Mouse (Mus musculus): ENCODE data around the gene Dysf. TPM values are rescaled to one million over a fixed set of nuclear protein-coding genes. Genes with fewer than 3 reads are reported as not detected.
A peak's percentile ranks its signal among the peaks of the same experiment; 100 is the strongest.

Gene Dysf
- polyA plus RNA-seq, 1 experiment from 2014 or later = 13.5 TPM

- Histone ChIP-seq H3K4me2 (no peak overlapping the region), H3K9ac (no peak overlapping the region), H3K9me3 (ENCODE audit: low read depth, low read length) (no peaks in the 10 kb centered on the region), H3K27me3 (ENCODE audit: insufficient read depth, low read length) (no peaks in the 10 kb centered on the region), H3K36me3 (ENCODE audit: insufficient read depth) (no peaks in the 10 kb centered on the region), H3K4me3 (ENCODE audit: low read depth, low read length) (no peak overlapping the region), H3K27ac (ENCODE audit: low read depth) (no peak overlapping the region), H3K4me1 (ENCODE audit: insufficient read depth) (no peaks in the 10 kb centered on the region)
- ATAC-seq (ENCODE audit: insufficient read depth) = no peak
- TF ChIP-seq CTCF (IDR thresholded peaks at IDR 0.05; ENCODE audit: low read depth) = peak; percentile 77
- peak; percentile 83 for DNase-seq
- WGBS = 15% methylated on average over 4 of the region's 4 CpGs
Observed at GRCm38 (mm10) chr6:84093473-84093872, 85.1 kb downstream of the Dysf start.

DNA sequence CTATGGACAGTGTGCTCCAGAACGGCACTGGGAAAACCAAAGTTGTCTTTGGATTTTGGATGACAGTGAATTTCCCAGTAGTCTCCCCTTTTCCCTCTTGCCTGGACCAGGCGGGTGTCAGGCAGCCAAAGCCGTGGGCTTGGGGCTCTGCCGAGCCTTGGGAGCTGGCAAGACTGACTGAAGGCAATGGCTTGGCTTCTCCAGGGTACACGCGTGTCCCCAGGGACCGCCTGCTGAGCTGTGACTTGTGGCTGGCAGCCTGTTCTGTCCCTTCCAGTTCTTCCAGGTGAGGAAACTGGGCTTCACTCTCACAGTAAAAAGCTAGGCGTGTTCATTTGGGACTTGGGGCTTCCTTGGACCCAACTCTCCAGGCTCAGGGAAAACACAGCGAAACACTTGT lies 86.1 kb downstream of the Dysf start:
- Histone ChIP-seq H3K27me3 (ENCODE audit: insufficient read depth, low read length) (no peaks in the 10 kb centered on the region), H3K36me3 (ENCODE audit: insufficient read depth) (no peaks in the 10 kb centered on the region), H3K27ac (ENCODE audit: low read depth) (no peak overlapping the region), H3K4me3 (ENCODE audit: low read depth, low read length) (no peak overlapping the region), H3K4me1 (ENCODE audit: insufficient read depth) (no peaks in the 10 kb centered on the region), H3K9me3 (ENCODE audit: low read depth, low read length) (no peaks in the 10 kb centered on the region), H3K9ac (no peak overlapping the region), H3K4me2 (no peak overlapping the region)
- ATAC-seq (ENCODE audit: insufficient read depth) = no peak
- TF ChIP-seq CTCF (IDR thresholded peaks at IDR 0.05; ENCODE audit: low read depth) = no peak
- 79% methylated on average over 9 of the region's 9 CpGs for WGBS
- DNase-seq = no peak

DNA sequence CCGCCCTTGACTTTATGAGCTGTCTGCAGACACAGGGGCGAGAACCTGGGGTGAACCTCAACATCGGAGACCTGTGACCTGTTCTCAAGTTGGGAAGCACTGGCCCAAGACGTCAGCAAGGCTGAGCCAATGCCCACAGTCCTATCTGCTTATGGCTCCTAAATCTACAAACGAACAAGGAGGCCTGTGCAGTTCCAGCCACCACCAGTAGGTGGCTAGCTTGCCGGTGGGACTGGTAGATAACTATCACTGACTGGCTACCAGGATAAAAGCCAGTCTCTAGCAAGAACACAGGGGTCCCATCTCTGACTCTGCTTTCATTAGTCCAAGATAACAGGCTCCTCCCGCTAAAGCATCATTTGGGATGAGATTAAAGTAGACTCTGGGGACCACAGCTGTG lies 86.6 kb downstream of the Dysf start:
- H3K27me3 ChIP-seq (ENCODE audit: insufficient read depth, low read length) = no peaks in the 10 kb centered on the region
- H3K27ac ChIP-seq (ENCODE audit: low read depth) = no peak overlapping the region
- ATAC-seq (ENCODE audit: insufficient read depth) (no peak), DNase-seq (peak; percentile 88)
- H3K9me3 ChIP-seq (ENCODE audit: low read depth, low read length) = no peaks in the 10 kb centered on the region
- 22% methylated on average over 7 of the region's 7 CpGs for WGBS
- H3K4me3 ChIP-seq (ENCODE audit: low read depth, low read length) = no peak overlapping the region
- H3K4me2 ChIP-seq = no peak overlapping the region
- peak; percentile 93 for TF ChIP-seq CTCF (IDR thresholded peaks at IDR 0.05; ENCODE audit: low read depth)
- no peak overlapping the region for H3K9ac ChIP-seq
- no peaks in the 10 kb centered on the region for H3K4me1 ChIP-seq (ENCODE audit: insufficient read depth)
- no peaks in the 10 kb centered on the region for H3K36me3 ChIP-seq (ENCODE audit: insufficient read depth)

GRCm38 (mm10) chr6:84095882-84096281 lies 87.5 kb downstream of the Dysf start:
- no peak overlapping the region for H3K27ac ChIP-seq (ENCODE audit: low read depth)
- WGBS = 14% methylated on average over 7 of the region's 7 CpGs
- no peaks in the 10 kb centered on the region for H3K36me3 ChIP-seq (ENCODE audit: insufficient read depth)
- no peak overlapping the region for H3K4me3 ChIP-seq (ENCODE audit: low read depth, low read length)
- no peaks in the 10 kb centered on the region for H3K9me3 ChIP-seq (ENCODE audit: low read depth, low read length)
- no peak overlapping the region for H3K4me2 ChIP-seq
- peak; percentile 94 for TF ChIP-seq CTCF (IDR thresholded peaks at IDR 0.05; ENCODE audit: low read depth)
- no peaks in the 10 kb centered on the region for H3K4me1 ChIP-seq (ENCODE audit: insufficient read depth)
- peak; percentile 96 for DNase-seq
- peak; percentile 47; the same call in 1 of the 2 replicates for ATAC-seq (ENCODE audit: insufficient read depth)
- peaks cover 9% of the 10 kb centered on the region; the same call in 1 of the 2 replicates for H3K27me3 ChIP-seq (ENCODE audit: insufficient read depth, low read length)
- no peak overlapping the region for H3K9ac ChIP-seq

DNA sequence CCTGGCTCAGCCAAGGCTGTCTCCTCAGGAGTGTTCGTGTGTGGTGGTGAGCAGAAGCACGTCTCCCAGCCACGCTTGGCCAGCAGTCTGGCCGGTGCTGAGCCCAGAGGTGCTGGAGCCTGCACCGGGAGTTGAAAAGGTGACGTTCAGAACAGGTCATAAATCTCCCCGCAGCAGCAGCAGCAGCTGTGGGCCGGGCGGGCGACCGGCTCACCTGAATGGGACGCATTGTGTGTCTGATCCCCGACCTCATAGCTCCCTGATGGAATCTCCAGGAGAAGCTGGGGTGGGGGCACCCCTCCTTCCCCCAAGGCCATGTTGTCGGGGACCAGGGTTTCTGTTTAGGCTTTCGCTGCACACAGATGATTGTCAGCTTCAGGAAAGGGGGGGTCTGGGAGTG lies 93.6 kb downstream of the Dysf start:
- no peak overlapping the region for H3K27ac ChIP-seq (ENCODE audit: low read depth)
- H3K27me3 ChIP-seq (ENCODE audit: insufficient read depth, low read length) = peaks cover 23% of the 10 kb centered on the region
- TF ChIP-seq CTCF (IDR thresholded peaks at IDR 0.05; ENCODE audit: low read depth) = no peak
- H3K4me3 ChIP-seq (ENCODE audit: low read depth, low read length) = no peak overlapping the region
- 27% methylated on average over 15 of the region's 15 CpGs for WGBS
- no peak for ATAC-seq (ENCODE audit: insufficient read depth)
- no peaks in the 10 kb centered on the region for H3K36me3 ChIP-seq (ENCODE audit: insufficient read depth)
- H3K9ac ChIP-seq = no peak overlapping the region
- no peaks in the 10 kb centered on the region for H3K9me3 ChIP-seq (ENCODE audit: low read depth, low read length)
- H3K4me1 ChIP-seq (ENCODE audit: insufficient read depth) = no peaks in the 10 kb centered on the region
- DNase-seq = no peak
- no peak overlapping the region for H3K4me2 ChIP-seq

DNA sequence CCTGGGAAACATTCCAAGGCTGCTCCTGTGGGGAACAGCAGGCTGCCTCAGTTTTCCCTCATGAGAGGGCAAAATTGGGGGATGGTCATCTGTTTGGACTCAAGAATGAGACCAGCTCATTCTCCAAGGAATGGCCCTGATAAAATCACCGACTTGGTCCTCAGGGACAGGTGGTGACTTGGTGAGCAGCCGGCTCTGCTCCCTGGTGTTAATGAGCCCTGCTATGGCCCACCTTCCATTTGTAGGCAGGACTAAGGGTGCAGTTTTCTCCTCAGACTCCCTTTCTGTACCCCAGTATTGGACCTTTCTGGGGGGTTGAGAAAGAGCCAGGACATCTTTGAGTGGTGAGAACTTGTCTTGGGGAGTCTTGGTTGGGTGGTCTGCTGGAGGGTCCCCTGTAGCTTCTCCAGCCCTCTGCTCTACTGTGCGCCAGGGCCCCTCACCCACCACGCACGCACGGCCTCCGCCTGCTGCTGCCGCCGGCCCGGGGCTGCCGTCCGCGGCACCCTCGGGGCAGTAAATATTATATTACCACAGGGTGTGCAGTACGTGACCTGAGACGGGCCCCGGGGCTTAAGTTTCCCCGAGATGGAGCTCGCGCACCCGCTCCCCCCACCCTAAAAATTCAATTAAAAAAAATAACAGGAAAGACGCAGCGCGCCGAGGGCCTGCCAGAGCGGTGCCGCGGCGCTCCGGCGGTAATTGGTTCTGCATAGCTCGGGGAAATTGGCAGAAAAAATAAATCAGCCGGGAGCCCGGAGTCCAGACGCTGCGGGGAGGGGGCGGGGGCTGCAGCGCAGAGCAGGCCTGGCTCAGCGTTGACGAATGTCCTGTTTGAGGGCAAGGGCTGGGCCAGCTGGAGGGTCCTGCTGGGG lies 97.0 kb downstream of the Dysf start:
- no peak for TF ChIP-seq CTCF (IDR thresholded peaks at IDR 0.05; ENCODE audit: low read depth)
- WGBS = 2% methylated on average over 40 of the region's 40 CpGs

DNA sequence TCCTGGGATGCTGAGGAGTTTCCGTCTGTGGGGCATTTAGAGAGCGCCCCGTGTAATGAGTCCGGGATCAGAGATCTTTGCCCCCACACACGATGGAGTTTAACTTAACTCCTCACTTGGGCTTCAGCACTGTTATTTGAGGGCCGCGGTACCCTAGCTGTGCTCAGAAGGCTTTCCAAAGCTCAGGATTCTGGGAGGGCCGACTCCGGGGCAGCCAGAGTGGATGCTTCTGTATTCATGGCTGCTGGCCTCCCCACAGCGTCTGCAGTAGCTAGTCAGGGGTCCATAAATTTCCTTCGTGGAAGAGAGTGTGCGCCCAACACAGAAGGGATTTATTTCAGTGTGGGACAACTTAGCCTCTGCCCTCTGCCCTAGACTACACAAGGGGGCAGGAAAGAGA lies 97.7 kb downstream of the Dysf start:
- H3K9ac ChIP-seq = 0 out of 2 replicates have a peak overlapping the region, but pooled peaks have one; percentile 39
- peak overlapping the region; percentile 83 for H3K4me2 ChIP-seq
- H3K36me3 ChIP-seq (ENCODE audit: insufficient read depth) = no peaks in the 10 kb centered on the region
- TF ChIP-seq CTCF (IDR thresholded peaks at IDR 0.05; ENCODE audit: low read depth) = no peak
- no peaks in the 10 kb centered on the region for H3K4me1 ChIP-seq (ENCODE audit: insufficient read depth)
- ATAC-seq (ENCODE audit: insufficient read depth) (no peak), DNase-seq (no peak)
- WGBS = 10% methylated on average over 12 of the region's 12 CpGs
- no peak overlapping the region for H3K27ac ChIP-seq (ENCODE audit: low read depth)
- H3K9me3 ChIP-seq (ENCODE audit: low read depth, low read length) = no peaks in the 10 kb centered on the region
- peaks cover 12% of the 10 kb centered on the region for H3K27me3 ChIP-seq (ENCODE audit: insufficient read depth, low read length)
- peak overlapping the region; percentile 39; the same call in 1 of the 2 replicates for H3K4me3 ChIP-seq (ENCODE audit: low read depth, low read length)

More for the DNA sequence above, 97.0 kb downstream of the Dysf start:
- Histone ChIP-seq H3K4me3 (ENCODE audit: low read depth, low read length) (peak overlapping the region; percentile 39), H3K4me2 (peak overlapping the region; percentile 83), H3K36me3 (ENCODE audit: insufficient read depth) (no peaks in the 10 kb centered on the region), H3K27me3 (ENCODE audit: insufficient read depth, low read length) (peaks cover 19% of the 10 kb centered on the region), H3K4me1 (ENCODE audit: insufficient read depth) (no peaks in the 10 kb centered on the region), H3K9ac (peak overlapping the region; percentile 39), H3K9me3 (ENCODE audit: low read depth, low read length) (no peaks in the 10 kb centered on the region), H3K27ac (ENCODE audit: low read depth) (no peak overlapping the region)
- ATAC-seq (ENCODE audit: insufficient read depth) (peak; percentile 72), DNase-seq (peak; percentile 71)
